Mouse (Mus musculus): ENCODE results near the gene Nav2. TPM values are rescaled to one million over a fixed set of nuclear protein-coding genes. Genes with fewer than 3 reads are reported as not detected.

Nav2 gene
- polyA plus RNA-seq, 1 experiment, result 21.9 TPM

GRCm38 (mm10) chr7:49159646-49160555 is 251.4 kb downstream of the Nav2 start:
- H3ac ChIP-seq (ENCODE audit: control insufficient read depth, insufficient read length), result no peak overlapping the region
- no peak overlapping the region for H3K4me3 ChIP-seq
- H3K79me2 ChIP-seq (ENCODE audit: control insufficient read depth, insufficient read depth), result no peaks in the 10 kb centered on the region
- TF ChIP-seq TCF3 (IDR thresholded peaks at IDR 0.05; ENCODE audit: insufficient read length, low read depth), result no peak
- H3K36me3 ChIP-seq (ENCODE audit: control insufficient read depth, insufficient read depth), result no peaks in the 10 kb centered on the region
- H3K4me2 ChIP-seq (ENCODE audit: low read depth), result no peak overlapping the region
- peaks cover 5% of the 10 kb centered on the region for H3K27me3 ChIP-seq (ENCODE audit: control insufficient read depth, insufficient read depth, insufficient read length)

- Histone ChIP-seq H3K27me3 (ENCODE audit: control insufficient read depth, insufficient read depth, insufficient read length) (peaks cover 5% of the 10 kb centered on the region), H3K36me3 (ENCODE audit: control insufficient read depth, insufficient read depth) (no peaks in the 10 kb centered on the region), H3ac (ENCODE audit: control insufficient read depth, insufficient read length) (no peak overlapping the region), H3K4me3 (no peak overlapping the region), H3K79me2 (ENCODE audit: control insufficient read depth, insufficient read depth) (no peaks in the 10 kb centered on the region), H3K4me2 (ENCODE audit: low read depth) (no peak overlapping the region)
- TF ChIP-seq MAX (IDR thresholded peaks at IDR 0.05; ENCODE audit: low read depth), result no peak
- TF ChIP-seq MYOD1 (IDR thresholded peaks at IDR 0.05; ENCODE audit: control insufficient read depth in 1 of 3, insufficient read length in 2 of 3, low read depth in 2 of 3), result no peak
- TF ChIP-seq POLR2A (IDR thresholded peaks at IDR 0.05; ENCODE audit: insufficient read length, low read depth), result no peak
- TF ChIP-seq CEBPB (IDR thresholded peaks at IDR 0.05; ENCODE audit: insufficient read depth, poor library complexity, severe bottlenecking), result no peak
- no peak for TF ChIP-seq E2F4 (IDR thresholded peaks at IDR 0.05; ENCODE audit: insufficient read depth)
- TF ChIP-seq TCF3 (IDR thresholded peaks at IDR 0.05; ENCODE audit: insufficient read length, low read depth), result no peak
- no peak for TF ChIP-seq POLR2AphosphoS2 (IDR thresholded peaks at IDR 0.05; ENCODE audit: insufficient read length, low read depth)
- no peak for TF ChIP-seq REST (IDR thresholded peaks at IDR 0.05; ENCODE audit: insufficient read depth, insufficient read length)
- no peak for TF ChIP-seq SRF (IDR thresholded peaks at IDR 0.05; ENCODE audit: control insufficient read depth, insufficient read length, low read depth)
- TF ChIP-seq USF1 (IDR thresholded peaks at IDR 0.05; ENCODE audit: low read depth), result no peak
- no peak for TF ChIP-seq TCF12 (IDR thresholded peaks at IDR 0.05; ENCODE audit: insufficient read depth, poor library complexity, severe bottlenecking)
- TF ChIP-seq MYOG (IDR thresholded peaks at IDR 0.05; ENCODE audit: control insufficient read depth in 1 of 3, insufficient read depth in 1 of 3, insufficient read length in 2 of 3, low read depth in 2 of 3), result no peak
These were observed 253.6 kb downstream of the Nav2 start for GRCm38 (mm10) chr7:49162079-49162478.

GRCm38 (mm10) chr7:49163789-49164188 is 255.3 kb downstream of the Nav2 start:
- Histone ChIP-seq H3K36me3 (ENCODE audit: control insufficient read depth, insufficient read depth) (no peaks in the 10 kb centered on the region), H3K27me3 (ENCODE audit: control insufficient read depth, insufficient read depth, insufficient read length) (peaks cover 5% of the 10 kb centered on the region), H3K4me2 (ENCODE audit: low read depth) (no peak overlapping the region), H3ac (ENCODE audit: control insufficient read depth, insufficient read length) (no peak overlapping the region), H3K4me3 (no peak overlapping the region), H3K79me2 (ENCODE audit: control insufficient read depth, insufficient read depth) (no peaks in the 10 kb centered on the region)
- TF ChIP-seq SRF (IDR thresholded peaks at IDR 0.05; ENCODE audit: control insufficient read depth, insufficient read length, low read depth), result no peak
- TF ChIP-seq POLR2AphosphoS2 (IDR thresholded peaks at IDR 0.05; ENCODE audit: insufficient read length, low read depth), result no peak
- no peak for TF ChIP-seq CEBPB (IDR thresholded peaks at IDR 0.05; ENCODE audit: insufficient read depth, poor library complexity, severe bottlenecking)
- TF ChIP-seq MYOG (IDR thresholded peaks at IDR 0.05; ENCODE audit: control insufficient read depth in 1 of 3, insufficient read depth in 1 of 3, insufficient read length in 2 of 3, low read depth in 2 of 3), result no peak
- no peak for TF ChIP-seq USF1 (IDR thresholded peaks at IDR 0.05; ENCODE audit: low read depth)
- TF ChIP-seq E2F4 (IDR thresholded peaks at IDR 0.05; ENCODE audit: insufficient read depth), result no peak
- no peak for TF ChIP-seq MAX (IDR thresholded peaks at IDR 0.05; ENCODE audit: low read depth)
- TF ChIP-seq POLR2A (IDR thresholded peaks at IDR 0.05; ENCODE audit: insufficient read length, low read depth), result no peak
- no peak for TF ChIP-seq MYOD1 (IDR thresholded peaks at IDR 0.05; ENCODE audit: control insufficient read depth in 1 of 3, insufficient read length in 2 of 3, low read depth in 2 of 3)
- no peak for TF ChIP-seq REST (IDR thresholded peaks at IDR 0.05; ENCODE audit: insufficient read depth, insufficient read length)
- TF ChIP-seq TCF3 (IDR thresholded peaks at IDR 0.05; ENCODE audit: insufficient read length, low read depth), result no peak
- TF ChIP-seq TCF12 (IDR thresholded peaks at IDR 0.05; ENCODE audit: insufficient read depth, poor library complexity, severe bottlenecking), result no peak

GRCm38 (mm10) chr7:49164868-49165267 is 256.4 kb downstream of the Nav2 start:
- Histone ChIP-seq H3ac (ENCODE audit: control insufficient read depth, insufficient read length) (no peak overlapping the region), H3K79me2 (ENCODE audit: control insufficient read depth, insufficient read depth) (no peaks in the 10 kb centered on the region)
- TF ChIP-seq MYOD1 (IDR thresholded peaks at IDR 0.05; ENCODE audit: control insufficient read depth in 1 of 3, insufficient read length in 2 of 3, low read depth in 2 of 3) (no peak), MYOG (IDR thresholded peaks at IDR 0.05; ENCODE audit: control insufficient read depth in 1 of 3, insufficient read depth in 1 of 3, insufficient read length in 2 of 3, low read depth in 2 of 3) (no peak), REST (IDR thresholded peaks at IDR 0.05; ENCODE audit: insufficient read depth, insufficient read length) (no peak), USF1 (IDR thresholded peaks at IDR 0.05; ENCODE audit: low read depth) (no peak), TCF12 (IDR thresholded peaks at IDR 0.05; ENCODE audit: insufficient read depth, poor library complexity, severe bottlenecking) (no peak), MAX (IDR thresholded peaks at IDR 0.05; ENCODE audit: low read depth) (no peak)

GRCm38 (mm10) chr7:49172926-49173325 is 264.4 kb downstream of the Nav2 start:
- no peak overlapping the region for H3K4me2 ChIP-seq (ENCODE audit: low read depth)
- H3K4me3 ChIP-seq, result no peak overlapping the region
- H3K36me3 ChIP-seq (ENCODE audit: control insufficient read depth, insufficient read depth), result no peaks in the 10 kb centered on the region
- TF ChIP-seq MYOD1 (IDR thresholded peaks at IDR 0.05; ENCODE audit: control insufficient read depth in 1 of 3, insufficient read length in 2 of 3, low read depth in 2 of 3) (no peak), SRF (IDR thresholded peaks at IDR 0.05; ENCODE audit: control insufficient read depth, insufficient read length, low read depth) (no peak), E2F4 (IDR thresholded peaks at IDR 0.05; ENCODE audit: insufficient read depth) (no peak)
- H3ac ChIP-seq (ENCODE audit: control insufficient read depth, insufficient read length), result no peak overlapping the region
- peaks cover 5% of the 10 kb centered on the region for H3K27me3 ChIP-seq (ENCODE audit: control insufficient read depth, insufficient read depth, insufficient read length)
- H3K79me2 ChIP-seq (ENCODE audit: control insufficient read depth, insufficient read depth), result no peaks in the 10 kb centered on the region

More at GRCm38 (mm10) chr7:49164868-49165267, 256.4 kb downstream of the Nav2 start:
- H3K27me3 ChIP-seq (ENCODE audit: control insufficient read depth, insufficient read depth, insufficient read length), result peaks cover 10% of the 10 kb centered on the region
- H3K36me3 ChIP-seq (ENCODE audit: control insufficient read depth, insufficient read depth), result no peaks in the 10 kb centered on the region
- no peak overlapping the region for H3K4me2 ChIP-seq (ENCODE audit: low read depth)
- no peak overlapping the region for H3K4me3 ChIP-seq
